Mouse (Mus musculus) midbrain, embryonic 11.5 days (tissue): ENCODE measurements around the gene Alkbh4. TPM values are rescaled to one million over a fixed set of nuclear protein-coding genes. Genes with fewer than 3 reads are reported as not detected.

Experiments used
- microRNA-seq: library from miRNA; unstranded; fragments of <30 nt; microRNA quantifications from one replicate; pipeline ENCODE4, GENCODE M21; 2017
- polyA plus RNA-seq: library from polyadenylated mRNA; unstranded; fragments of >200 nt; fragmentation: Nextera tagmentation; extraction: Ambion mirVana; gene quantifications from 2 replicates; pipeline ENCODE4 v1.2.1, GENCODE M21; 2014

Alkbh4 gene
- polyA plus RNA-seq, 1 experiment from 2014 or later: 15.7 TPM

Small RNAs within 50 kb of the gene (microRNA-seq; reads per million reads assigned to microRNA genes)
- gene Mir7035: 0.57 reads per million

Other genes with a start within 250 kb of the Alkbh4 start
- gene Hspb1, start 248.2 kb upstream of the Alkbh4 start, polyA plus RNA-seq: 8.7 and 9.9 TPM in 2 replicates
- 182 and 188 TPM in 2 replicates for gene Ywhag, start 201.5 kb upstream of the Alkbh4 start, polyA plus RNA-seq
- gene Ssc4d, start 161.6 kb upstream of the Alkbh4 start, polyA plus RNA-seq: 0.68 and 0.86 TPM in 2 replicates
- gene Zp3, start 156.0 kb upstream of the Alkbh4 start, polyA plus RNA-seq: not detected in 2 replicates
- 23.2 and 29.6 TPM in 2 replicates for gene Dtx2, start 141.3 kb upstream of the Alkbh4 start, polyA plus RNA-seq
- not detected in 2 replicates for gene Upk3b, start 97.7 kb upstream of the Alkbh4 start, polyA plus RNA-seq
- 0.29 and 0.88 TPM in 2 replicates for gene Upk3bl, start 81.7 kb upstream of the Alkbh4 start, polyA plus RNA-seq
- 5.9 and 6.9 TPM in 2 replicates for gene Rasa4, start 52.2 kb upstream of the Alkbh4 start, polyA plus RNA-seq
- 257 and 265 TPM in 2 replicates for gene Polr2j, start 19.5 kb upstream of the Alkbh4 start, polyA plus RNA-seq
- 36.0 and 40.9 TPM in 2 replicates for gene Lrwd1, start 72 bp upstream of the Alkbh4 start, polyA plus RNA-seq
- 7.5 and 8.5 TPM in 2 replicates for gene Orai2, start 34.6 kb downstream of the Alkbh4 start, polyA plus RNA-seq
- 74.2 and 87.6 TPM in 2 replicates for gene Prkrip1, start 62.8 kb downstream of the Alkbh4 start, polyA plus RNA-seq
- 8.7 and 11.8 TPM in 2 replicates for gene Sh2b2, start 110.4 kb downstream of the Alkbh4 start, polyA plus RNA-seq